Mouse (Mus musculus): ENCODE measurements around the gene Wdr17.

Gene Wdr17

DNA sequence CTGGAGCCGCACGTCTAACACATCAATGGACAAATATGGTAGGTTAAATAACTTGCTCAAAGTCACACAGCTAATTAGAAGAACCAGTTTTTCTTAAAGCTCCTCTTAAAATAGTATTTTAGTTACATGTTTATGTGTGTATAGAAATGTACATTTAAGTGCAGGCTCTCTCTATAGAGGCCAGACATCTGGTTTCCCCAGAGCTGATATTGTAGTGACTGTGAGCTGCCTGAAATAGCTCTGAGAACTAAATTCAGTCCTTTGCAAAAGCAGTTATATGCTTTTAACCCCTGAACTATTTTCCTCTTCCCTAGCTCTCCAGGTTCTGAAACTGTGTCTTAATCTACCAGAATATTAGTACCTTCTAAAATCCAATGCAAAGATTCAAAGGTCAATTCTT lies 289.6 kb downstream of the Wdr17 start:
- DNase-seq (ENCODE audit: low read depth, low spot score) = no peak

GRCm38 (mm10) chr8:54596940-54597339 lies 290.0 kb downstream of the Wdr17 start:
- no peak for DNase-seq (ENCODE audit: low read depth, low spot score)

GRCm38 (mm10) chr8:54596051-54596450 lies 290.9 kb downstream of the Wdr17 start:
- DNase-seq (ENCODE audit: low read depth, low spot score) = no peak

DNA sequence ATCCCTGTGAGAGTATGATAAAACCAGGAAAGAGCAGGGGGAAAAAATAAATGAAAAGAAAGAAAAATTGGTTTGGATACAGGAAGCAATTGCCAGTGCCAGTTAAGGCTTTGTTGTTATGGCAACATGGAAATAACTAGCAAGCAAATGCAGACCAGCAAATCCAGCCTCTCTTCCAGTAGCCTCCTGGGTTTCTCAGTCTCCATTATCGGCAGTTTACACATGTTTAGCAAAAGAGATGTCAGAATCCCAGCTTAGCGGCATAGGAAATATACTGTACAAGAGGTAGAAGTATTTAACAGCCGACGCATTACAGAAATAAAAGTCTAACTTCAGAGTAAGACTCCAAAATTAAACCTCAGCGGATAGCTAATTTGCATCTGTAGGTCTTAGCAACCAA lies 292.4 kb downstream of the Wdr17 start:
- DNase-seq (ENCODE audit: low read depth, low spot score) = no peak

DNA sequence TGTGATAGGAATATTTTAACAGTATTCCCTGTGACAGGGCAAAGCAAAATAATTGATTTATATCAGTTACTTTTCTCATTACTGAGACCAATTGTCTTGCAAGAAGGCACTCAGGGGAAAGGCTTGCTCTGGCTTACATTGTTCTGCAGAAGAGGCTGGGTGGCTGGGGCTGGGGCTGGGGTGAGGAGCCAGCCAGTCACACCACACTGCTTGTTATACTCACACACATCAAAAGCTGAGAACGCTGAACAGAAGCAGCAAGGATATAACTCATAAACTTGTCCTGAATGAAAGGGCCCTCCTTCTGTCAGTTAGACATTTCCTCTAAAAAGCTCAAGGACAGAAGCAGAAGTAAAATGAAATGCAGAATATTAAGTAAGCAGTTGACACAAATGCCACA lies 304.1 kb downstream of the Wdr17 start:
- DNase-seq (ENCODE audit: low read depth, low spot score) = no peak

DNA sequence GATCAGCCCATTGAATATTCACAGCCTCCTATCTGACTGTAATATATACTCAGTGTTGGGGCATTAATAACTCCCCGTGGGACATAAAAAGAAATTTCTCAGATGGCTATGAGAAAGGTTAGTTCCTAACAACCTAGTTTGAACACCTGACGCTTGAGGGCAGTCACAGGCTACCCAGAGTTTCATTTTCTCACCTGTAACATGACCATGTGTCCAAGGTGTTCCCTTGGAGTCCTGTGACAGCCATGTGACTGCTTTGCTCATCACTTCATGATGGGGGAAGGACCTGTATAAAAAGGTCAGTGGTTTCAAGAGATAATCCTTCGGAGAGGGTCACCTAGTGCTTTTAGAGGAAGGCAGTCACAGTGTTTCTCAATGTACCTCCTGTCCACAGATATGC lies 305.5 kb downstream of the Wdr17 start:
- DNase-seq (ENCODE audit: low read depth, low spot score) = no peak
